Mouse (Mus musculus) retina, postnatal 1 day (tissue): ENCODE results near the gene Gon7.

Source experiments
- DNase-seq: peaks from one replicate; pipeline ENCODE4 v3.0.0-alpha.2; 2012

Gene Gon7

DNA sequence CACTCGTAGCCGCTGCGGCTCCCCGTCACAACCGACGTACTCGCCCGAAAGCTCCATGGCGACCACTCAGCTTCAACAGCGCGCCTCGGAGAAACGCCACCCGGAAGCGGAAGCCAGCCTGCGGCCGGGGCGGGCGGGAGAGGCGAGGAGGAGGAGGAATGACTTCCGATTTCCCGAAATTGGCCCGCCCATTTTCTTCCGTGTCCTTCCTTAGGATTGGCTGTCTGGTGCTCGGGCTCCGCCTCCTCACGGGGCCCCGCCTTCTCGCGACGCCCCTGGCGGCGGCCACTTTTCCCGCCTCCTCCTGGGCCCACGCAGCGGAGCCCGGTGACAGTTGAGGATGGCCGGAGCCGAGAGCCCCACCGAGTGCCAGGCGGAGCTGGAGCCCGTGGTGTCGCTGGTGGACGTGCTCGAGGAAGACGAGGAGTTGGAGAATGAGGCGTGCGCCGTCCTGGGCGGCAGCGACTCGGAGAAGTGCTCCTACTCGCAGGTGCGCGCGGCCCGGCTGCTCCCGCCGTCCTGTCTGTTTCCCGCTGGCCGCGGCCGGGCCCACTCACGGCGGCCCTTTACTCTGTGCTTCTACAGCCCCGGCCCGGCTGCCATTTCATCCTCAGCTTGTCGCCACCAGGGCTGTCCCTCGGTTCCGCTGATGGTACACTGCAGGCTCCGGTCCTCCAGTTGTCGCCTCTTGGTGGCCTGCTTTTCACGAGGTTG lies at the start of gene Gon7, which contains the start of the genes Gm28051 and Ubr7:
Gene Gon7, minus strand, starts transcription at position 115 of the 714 bp plus-strand sequence.
Gene Gm28051, minus strand, starts transcription at position 77 of the 714 bp plus-strand sequence.
Gene Ubr7, plus strand, starts transcription at position 279 of the 714 bp plus-strand sequence.
- peak; percentile 99 for DNase-seq

DNA sequence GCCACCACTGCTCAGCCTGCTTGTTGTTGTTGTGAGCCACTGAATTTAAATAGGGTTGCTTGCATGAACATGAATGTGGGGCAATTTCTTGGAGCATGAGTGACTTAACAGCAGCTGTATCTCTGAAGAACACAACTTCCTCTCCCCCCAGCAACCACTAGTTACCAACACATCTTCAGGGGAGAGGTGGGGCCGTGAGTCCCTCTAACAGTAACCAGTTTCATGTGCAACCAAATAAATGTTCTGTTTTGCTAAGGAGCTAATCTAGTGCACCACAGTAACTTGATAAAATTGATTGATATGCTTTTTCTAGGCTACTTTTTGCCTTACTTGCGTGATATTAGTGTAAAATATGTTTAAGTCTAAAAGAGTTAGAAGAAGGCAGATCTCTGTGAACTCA lies 41.9 kb upstream of the Gon7 start:
- no peak for DNase-seq

DNA sequence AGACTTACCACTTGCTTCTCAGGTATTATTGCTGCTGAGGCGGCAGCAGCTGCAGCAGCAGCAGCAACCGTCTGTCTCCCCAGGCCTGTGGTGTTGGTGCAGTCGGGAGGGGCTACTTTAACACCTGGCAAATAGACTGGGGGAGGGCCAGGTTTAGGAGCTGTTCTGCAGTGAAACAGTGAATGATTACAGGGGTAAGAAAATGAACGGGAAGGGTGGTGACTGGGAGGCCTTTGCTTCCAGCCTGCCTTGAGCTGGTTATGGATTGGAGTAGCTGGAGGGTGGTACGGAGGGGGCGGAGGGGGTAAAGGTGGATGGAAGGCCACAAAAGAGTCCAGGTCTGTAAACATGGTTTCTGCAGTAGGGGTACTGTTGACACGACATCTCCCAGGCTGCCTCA lies 30.3 kb upstream of the Gon7 start:
- no peak for DNase-seq

DNA sequence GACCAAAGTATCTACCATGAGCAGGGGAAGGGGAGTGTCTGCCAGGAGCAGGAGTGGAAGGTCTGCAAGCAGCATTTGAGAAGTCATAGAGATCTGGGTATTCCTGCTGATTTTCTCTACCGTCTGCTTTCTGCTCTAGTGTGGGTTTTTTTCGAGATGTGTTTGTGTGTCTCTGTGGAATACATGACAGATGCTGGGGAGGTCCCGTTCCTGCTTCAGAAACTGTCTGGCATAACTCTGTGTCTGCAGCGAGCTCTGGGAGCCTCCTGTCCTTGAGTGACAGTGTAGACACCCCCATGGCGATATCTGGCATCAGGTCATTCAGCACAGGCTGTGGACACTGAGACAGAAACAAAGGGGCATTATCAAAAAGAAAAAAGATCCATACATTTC lies 28.0 kb upstream of the Gon7 start:
- no peak for DNase-seq

DNA sequence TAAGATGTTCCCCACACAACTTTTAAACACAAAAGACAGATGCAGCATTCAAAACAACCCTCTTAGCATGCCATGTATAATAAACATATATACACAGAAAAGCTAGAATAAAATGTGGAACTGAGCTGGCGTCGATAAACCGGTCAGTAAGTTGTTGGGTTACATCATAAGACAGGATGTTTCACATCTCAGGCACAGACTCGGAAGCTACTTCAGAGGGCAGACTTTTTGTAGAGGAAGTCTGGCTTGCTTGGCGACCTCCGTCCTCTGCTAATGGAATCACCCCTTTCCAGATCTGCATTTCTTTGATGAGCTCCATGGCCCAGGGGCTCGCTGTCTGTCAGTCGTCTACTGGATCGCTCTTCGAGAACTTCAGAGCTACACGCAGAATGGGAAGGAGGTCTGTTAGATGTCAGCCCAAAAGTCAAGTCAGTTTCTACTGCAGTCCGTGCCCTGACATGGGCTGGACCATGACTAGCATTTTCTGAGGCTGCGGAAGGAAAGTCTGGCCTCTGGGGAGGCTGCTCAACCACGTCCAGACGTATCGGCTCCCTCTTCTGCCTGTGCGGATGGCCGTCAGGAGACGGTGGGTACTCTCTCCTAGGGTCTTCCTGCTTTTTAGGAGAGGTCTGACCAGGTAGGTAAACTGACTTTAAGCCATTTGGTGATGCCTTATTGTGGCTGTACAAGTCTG lies 27.4 kb upstream of the Gon7 start:
- no peak for DNase-seq

DNA sequence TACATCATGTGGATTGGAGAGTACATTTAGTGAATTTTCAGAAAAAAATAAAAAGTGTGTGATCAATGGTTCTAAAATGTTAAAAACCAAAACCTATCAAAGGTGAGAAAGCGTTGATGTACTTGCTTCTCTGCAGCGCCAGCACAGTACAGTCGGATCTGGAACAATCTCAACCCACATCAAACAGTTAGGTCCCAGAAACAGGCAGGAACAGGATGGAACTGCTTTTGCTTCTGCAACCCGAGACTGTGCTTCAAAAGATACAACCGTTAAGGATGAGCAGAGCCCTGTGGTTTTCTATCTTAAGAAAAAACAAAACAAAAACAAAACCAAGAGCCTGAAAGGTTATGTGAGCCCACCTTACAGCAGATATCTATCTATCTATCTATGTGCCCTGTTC lies 25.2 kb upstream of the Gon7 start:
- DNase-seq = no peak

DNA sequence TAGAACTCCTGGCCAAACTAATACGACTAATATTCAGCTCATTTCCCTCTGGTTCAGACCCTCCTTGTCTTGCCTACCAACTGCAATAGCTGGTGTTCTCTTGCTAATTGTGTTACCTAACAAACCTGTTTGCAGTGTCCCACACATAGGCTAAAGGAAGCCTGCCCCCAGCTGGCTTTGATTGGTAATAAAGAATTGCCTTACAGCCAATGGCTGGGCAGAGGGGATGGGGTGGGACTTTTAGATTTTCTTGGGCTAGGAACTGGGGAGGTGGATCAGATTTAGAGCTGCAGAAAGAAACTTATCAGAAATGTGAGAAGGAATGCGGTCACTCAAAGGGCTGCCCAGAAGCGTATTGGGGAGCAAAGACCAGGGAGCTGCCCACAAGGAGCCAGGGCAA lies 21.8 kb upstream of the Gon7 start:
- DNase-seq = peak; percentile 22

DNA sequence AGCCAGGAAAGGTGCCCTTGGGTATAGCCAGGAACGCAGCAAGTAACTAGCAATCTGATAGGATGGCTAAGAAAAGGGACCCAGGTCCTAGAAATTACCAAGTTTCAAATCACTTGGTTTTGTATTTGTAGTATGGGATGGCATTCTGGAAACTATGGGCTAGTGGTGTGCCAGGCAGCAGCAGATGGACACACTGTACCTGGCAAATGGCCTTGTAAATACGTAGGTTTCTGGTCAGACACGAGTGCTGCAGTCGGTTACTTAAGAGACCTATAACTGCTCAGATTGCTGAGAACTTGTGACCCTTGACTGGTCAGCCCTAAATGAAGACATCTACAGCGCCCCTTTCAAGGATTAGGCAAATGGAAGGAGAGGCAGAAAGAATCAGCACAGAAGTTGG lies 20.5 kb upstream of the Gon7 start:
- DNase-seq = no peak

DNA sequence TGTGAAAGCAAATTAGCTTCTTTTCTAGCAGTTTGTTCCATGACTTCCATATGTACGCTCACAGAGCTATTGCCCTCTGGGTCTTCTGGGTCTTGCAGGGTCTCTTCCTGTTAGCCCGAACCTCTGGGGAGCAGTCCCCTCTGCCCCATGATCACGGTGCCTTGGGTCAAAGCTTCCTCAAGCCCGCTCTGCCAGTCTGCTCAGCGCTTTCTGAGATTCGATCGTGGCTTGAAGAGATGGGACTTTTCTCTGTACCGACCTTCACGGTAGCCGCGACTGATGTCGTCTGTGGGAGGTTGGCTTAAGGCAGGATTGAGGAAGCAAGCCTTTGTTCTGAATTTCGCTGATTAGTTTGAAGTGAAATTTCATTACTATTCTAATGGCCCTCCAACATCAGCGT lies 18.4 kb upstream of the Gon7 start:
- no peak for DNase-seq

DNA sequence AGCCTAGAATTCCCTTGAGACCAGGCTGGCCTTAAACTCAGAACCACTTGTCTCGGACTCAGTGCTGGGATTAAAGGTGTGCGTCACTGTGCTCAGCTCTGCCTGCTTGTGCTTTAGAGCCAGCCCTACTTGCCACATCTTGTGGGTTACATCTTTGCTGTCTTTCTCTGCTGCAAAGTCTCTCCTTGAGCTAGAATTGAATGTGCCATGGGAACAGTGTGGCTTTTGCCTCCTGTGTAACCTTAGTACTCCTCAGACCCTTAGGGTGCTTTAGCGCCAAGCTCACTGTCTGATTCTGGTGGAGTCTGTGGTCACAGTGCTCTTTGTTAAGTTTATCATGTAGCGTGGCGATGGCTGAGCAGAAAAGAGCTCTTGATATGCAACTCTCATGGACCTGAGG lies 15.1 kb upstream of the Gon7 start:
- no peak for DNase-seq

DNA sequence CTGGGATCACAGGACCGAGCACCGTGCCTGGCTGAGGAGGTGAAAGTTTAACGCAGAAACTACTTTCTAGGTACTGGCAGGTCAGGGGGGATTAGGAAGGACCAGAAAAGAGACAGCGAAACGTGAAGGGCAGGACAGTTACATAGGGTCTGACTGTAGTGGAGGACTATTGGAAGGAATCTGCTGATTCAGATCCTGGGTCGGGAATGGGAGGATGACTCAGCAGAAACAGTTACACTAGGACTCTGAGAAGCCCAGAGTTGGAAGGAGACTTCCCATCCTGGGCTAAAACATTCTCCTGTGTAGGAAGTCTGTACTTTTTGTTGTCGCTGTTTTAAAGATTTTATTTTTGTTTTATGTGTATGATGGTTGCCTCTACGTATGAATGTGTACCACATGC lies 14.0 kb upstream of the Gon7 start:
- no peak for DNase-seq

DNA sequence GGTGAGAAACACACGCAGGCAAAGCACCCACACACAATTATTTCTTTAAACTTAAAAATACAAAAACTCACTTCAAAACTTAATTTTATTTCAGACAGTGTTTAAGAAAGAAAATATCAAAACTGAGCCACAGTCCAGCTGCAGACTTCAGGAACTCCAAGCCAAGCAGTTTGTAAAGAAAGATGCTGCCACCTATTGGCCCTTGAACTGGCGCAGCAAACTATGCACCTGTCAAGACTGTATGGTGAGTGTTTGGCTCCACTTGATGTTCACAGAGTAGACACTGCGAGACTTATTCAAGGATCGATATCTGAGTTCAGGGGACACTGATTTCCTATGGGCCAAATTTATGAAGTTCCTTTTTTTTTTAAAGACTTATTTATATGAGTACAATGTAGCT lies 11.4 kb upstream of the Gon7 start:
- DNase-seq = no peak

DNA sequence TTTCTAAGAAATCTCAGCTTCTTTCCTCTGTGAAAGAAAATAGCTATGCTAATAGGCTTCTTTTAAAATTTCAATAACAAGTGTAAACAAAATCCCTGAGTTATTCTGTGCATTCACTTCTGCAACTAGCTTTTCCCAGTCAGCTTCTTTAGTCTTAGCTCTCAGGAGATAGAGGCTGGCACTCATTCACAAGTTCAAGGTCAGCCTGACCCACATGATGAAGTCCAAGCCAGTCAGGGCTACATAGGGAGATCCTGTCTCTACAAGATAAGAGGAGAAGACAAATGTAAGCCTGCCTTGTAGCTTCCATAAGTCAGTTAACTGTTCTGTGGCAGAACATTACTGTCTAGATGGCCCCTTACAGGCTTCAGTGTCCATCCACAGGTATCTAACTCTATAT lies 6.1 kb upstream of the Gon7 start:
- no peak for DNase-seq

DNA sequence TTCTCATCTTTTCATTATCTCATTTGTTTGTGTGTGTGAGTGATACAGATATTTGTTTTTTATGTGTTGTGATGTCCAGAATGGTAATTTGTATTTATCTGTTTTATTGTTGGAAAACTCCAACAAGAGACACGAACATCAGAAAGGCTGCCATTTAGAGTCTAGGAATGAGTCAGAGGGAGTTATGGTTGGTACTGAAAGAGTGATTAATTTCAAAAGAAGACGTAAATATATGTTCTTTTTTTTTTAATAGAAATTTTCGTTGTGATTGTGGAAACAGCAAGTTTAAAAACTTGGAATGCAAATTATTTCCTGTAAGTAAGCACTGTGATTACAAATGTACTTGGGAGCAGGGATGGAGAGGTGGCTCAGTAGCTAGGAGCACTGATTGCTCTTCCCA lies 4.1 kb upstream of the Gon7 start:
- no peak for DNase-seq

DNA sequence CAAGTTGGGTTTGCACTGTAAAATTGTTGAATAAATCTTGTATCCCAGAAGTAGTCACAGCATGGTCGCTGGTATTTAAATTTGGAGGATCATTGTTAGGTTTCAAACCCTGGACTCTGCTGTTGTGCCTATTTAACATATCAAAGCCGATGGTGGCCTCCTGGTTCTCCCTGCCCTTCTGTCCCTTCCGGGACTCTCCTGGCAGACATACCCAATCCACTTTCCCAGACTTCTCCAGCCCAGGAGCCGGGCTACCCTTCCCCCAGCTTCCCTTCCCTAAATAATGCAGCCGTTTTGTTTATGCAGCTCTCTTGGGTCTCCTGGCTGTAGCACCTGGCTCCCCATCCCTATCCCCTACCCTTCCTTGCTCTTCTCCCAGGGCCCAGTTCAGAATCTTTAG lies 1.3 kb upstream of the Gon7 start:
- no peak for DNase-seq

DNA sequence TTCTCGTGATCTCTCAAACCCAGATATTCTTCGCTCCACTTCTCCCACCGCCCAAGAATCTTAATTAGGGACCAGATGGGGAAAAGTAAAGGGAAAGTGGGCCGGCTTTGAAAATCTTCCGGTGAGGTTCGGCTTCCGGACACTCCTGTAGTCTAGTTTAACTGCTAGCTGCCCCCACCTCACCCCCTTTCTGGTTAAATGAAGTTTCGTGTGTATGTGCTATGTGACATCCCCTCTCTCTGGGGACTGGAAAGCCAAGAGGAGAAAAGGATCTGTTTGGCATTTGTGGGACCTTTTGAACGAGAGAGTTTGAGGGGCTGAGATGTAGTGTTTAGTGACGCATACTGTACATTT lies 777 bp upstream of the Gon7 start, which contains the start of gene Gm20604:
Gene Gm20604, minus strand, starts transcription at position 270 of the 354 bp plus-strand sequence.
- no peak for DNase-seq

DNA sequence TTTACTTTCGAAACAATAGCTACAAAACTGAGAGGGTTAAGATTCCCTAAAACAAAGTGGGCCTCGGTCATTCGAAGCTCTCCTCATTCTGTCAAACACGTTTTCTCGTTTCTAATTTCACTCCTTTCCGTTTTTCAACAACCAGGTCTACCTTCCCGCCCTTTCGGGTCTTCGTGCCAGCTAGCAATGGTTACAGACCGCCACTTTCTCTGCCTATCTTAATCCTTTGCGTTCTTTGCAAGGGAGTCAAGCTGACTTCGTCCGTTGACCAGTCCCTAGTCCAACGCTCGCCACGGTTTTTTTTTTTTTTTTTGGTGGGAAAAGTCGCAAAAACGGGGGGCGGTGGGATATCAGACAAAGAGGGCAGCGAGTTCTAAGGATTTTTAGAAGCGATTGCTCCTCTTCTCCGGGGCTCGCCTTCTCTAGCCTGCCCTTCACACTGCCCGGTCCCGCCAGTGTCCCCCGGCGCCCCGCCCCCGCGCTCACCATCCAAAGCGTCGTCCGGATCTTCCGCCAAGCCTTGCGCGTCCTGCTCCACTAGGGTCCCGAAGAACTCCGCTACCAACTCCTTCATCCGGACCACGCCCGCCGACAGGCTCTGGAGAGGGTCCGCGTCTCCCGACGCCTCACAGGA lies 431 bp downstream of the Gon7 start:
- no peak for DNase-seq

DNA sequence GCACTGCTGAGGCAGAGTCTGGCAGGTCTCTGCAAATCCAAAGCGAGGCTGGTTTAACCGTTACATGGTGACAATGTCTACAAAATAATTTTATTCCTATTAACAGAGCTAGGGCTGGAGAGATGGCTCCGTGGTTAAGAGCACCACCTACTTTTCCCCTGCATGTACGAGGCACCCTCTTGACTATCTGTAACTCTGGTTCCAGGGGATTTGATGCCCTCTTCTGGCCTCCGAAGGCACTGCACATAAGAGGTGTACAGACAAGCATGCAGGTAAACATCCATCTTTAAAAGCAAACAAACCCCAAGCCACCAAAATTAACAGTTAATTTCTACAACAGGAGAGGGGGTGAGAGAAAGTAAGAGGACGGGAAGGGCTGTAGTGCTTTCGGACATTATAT lies 1.3 kb downstream of the Gon7 start:
- peak; percentile 42 for DNase-seq

DNA sequence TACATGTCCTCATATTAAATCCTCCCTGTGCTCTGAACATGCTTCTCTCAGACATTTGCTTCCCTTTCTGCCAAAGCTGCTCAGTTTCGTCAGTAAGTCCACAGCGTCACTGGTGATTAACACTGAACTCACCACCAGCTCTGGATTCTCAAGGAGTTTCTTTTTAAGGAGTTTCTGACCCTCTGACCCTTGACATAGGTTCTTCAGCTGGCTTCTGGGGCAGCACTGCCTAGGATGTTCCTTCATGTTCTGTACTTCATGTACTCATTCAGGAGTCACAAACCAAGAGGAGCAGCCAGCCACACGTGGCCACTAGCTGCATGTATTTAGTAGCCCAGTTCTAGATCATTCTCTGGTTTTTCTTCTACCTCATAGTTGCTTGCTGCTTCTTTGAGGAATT lies 9.3 kb downstream of the Gon7 start:
- DNase-seq = no peak

DNA sequence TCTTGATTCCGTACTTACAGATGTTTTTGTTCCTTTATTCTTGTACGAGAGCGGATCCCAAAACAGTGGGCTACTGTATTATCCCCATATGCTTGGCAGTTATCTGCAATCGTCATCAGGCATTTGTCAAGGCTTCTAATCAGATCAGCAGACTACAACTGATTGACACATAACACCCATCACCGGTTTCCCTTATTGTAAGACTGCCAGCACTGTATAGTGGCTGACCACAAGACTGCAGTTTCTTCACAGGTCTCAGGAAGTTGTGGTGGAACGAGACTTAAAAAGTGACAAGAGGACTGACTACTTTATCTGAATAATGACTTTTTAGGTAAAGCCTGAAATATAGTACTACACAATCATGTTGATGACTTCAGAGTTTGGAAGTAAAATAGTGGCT lies 12.8 kb downstream of the Gon7 start:
- peak; percentile 21 for DNase-seq

DNA sequence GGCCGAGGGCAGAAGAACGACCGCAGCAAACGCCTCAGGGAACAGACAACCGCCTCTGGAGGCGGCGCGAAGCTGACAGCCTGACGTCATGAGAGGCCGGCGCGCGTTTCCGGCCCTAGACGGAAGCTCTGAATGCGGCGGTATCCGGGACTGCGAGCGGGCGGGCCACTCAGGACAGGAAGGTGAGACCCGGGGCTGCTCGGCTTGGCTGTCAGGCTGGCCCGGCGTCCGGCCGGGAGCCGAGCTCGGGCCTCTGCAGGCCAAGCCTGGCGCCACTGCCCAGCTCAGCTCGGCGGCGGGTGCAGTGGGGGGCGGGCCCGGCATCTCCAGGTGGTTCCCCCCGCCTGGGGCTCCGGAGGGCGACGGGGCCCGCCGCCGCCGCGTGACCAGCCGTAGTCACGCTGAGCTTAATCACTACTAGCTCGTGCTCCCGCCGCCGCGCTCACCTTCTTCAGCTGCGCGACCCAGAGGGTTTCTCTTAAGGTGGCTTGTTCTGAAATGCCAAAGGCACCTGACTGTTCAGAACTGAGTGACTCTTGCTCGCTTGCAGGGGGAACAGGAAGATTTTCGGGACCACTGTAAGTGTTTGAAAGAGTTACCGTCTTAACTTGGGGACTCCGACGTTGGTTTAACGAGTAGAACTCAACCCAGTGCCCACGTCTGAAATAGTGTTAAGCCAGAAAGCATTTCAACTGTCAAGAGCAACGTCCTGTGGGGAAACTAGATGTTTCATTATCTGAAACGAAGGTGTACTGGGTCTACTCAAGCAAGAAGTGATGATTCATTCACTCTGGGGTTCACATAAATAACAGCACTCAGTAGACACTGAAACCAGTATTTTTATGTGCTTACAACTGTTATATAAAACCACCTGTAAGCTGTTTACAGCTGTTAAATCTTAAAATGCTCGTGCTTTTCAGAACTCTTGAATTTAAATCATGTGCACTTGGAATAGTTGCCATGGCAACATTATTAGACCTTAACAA lies 13.7 kb downstream of the Gon7 start, which contains the start of the genes Moap1 and Tmem251:
Gene Moap1, minus strand, starts transcription at position 73 of the 986 bp plus-strand sequence.
Gene Tmem251, plus strand, starts transcription at position 174 of the 986 bp plus-strand sequence.
- peak; percentile 94 for DNase-seq

DNA sequence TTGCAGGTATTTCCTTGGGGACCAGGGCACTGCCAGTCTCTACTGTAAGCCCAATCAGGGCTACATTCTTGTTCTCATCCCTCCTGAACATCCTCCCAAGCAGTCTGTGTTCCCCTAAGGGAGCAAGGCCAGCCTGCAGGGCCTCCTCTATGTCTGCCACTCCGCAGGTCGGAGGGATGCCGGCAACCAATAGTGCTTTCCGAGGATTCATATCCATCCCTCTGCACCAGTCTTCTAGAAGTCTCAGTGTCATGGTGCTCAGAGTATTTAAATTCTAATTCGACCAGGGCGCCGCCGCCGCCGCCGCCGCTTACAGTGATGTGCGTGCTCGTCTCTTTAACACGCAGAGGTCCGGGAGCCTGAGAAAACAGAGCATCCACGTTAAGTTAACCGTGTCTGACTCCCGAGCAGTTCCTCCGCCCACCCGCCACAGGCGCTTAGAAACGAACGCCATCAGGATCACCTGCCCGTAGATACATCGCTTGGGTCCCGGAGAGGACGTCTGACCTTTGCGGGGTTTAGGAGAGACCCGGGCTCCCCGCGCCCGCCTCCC lies 14.5 kb downstream of the Gon7 start:
- no peak for DNase-seq
